Mouse (Mus musculus) CH12.LX (cell line): ENCODE measurements around the gene Hdac4.

Source experiments
- CHD2 ChIP-seq: IDR thresholded peaks from 2 replicates; pipeline ENCODE4 v1.6.1; 2011; ENCODE audit warnings: low read length, improper control_type of control experiment
- CTCF ChIP-seq, 2 experiments: IDR thresholded peaks in 1 of 2; conservative IDR thresholded peaks in 1 of 2; 2 replicates each; pipeline ENCODE4 v1.5.1; 2011 to 2012; ENCODE audit warnings: low read depth in 2 of 2, low read length in 2 of 2, improper control_type of control experiment in 1 of 2, inconsistent platforms in 1 of 2, mild to moderate bottlenecking in 1 of 2, moderate library complexity in 1 of 2
- GABPA ChIP-seq: IDR thresholded peaks from 2 replicates; pipeline ENCODE4 v1.6.1; 2012; ENCODE audit warnings: low read depth, low read length, improper control_type of control experiment, inconsistent platforms; ENCODE audit not compliant: insufficient replicate concordance
- HCFC1 ChIP-seq: IDR thresholded peaks from 2 replicates; pipeline ENCODE4 v1.6.1; 2012; ENCODE audit warnings: low read depth, mild to moderate bottlenecking, inconsistent platforms, low read length, improper control_type of control experiment
- MAFK ChIP-seq: IDR thresholded peaks from 2 replicates; pipeline ENCODE4 v1.6.1; 2011; ENCODE audit warnings: low read length, improper control_type of control experiment; ENCODE audit not compliant: insufficient replicate concordance
- MAZ ChIP-seq: IDR thresholded peaks from 2 replicates; pipeline ENCODE4 v1.6.1; 2012; ENCODE audit warnings: low read depth, mild to moderate bottlenecking, inconsistent platforms, low read length, improper control_type of control experiment, moderate library complexity
- MEF2A ChIP-seq: IDR thresholded peaks from 2 replicates; pipeline ENCODE4 v1.6.1; 2014; ENCODE audit warnings: low read depth, mild to moderate bottlenecking, inconsistent platforms, low read length, improper control_type of control experiment, borderline replicate concordance
- POLR2A ChIP-seq: IDR thresholded peaks from 2 replicates; pipeline ENCODE4 v1.6.1; 2011; ENCODE audit warnings: low read depth, mild to moderate bottlenecking, improper control_type of control experiment, low read length
- POLR2AphosphoS2 ChIP-seq: IDR thresholded peaks from 2 replicates; pipeline ENCODE4 v1.6.1; 2011; ENCODE audit warnings: low read depth, low read length, improper control_type of control experiment
- SIN3A ChIP-seq: IDR thresholded peaks from 2 replicates; pipeline ENCODE4 v1.6.1; 2012; ENCODE audit warnings: low read length, improper control_type of control experiment, inconsistent platforms
- SMC3 ChIP-seq: IDR thresholded peaks from 2 replicates; pipeline ENCODE4 v1.6.1; 2011; ENCODE audit warnings: low read depth, low read length, improper control_type of control experiment
- TBP ChIP-seq: conservative IDR thresholded peaks from 2 replicates; pipeline ENCODE4 v1.6.1; 2011; ENCODE audit warnings: low read depth, low read length, improper control_type of control experiment
- ZKSCAN1 ChIP-seq: IDR thresholded peaks from 2 replicates; pipeline ENCODE4 v1.6.1; 2012; ENCODE audit warnings: low read depth, inconsistent platforms, low read length, improper control_type of control experiment, borderline replicate concordance
- ZMIZ1 ChIP-seq: IDR thresholded peaks from 2 replicates; pipeline ENCODE4 v1.6.1; 2012; ENCODE audit warnings: low read depth, mild to moderate bottlenecking, inconsistent platforms, low read length, improper control_type of control experiment

GRCm38 (mm10) chr1:92045671-92046070 is 149.8 kb downstream of the Hdac4 start:
- TF ChIP-seq SMC3 (no peak), POLR2AphosphoS2 (no peak), GABPA (no peak), MAZ (no peak), CTCF (conservative IDR thresholded peaks at IDR 0.05 in 1 of 2, IDR thresholded peaks at IDR 0.05 in 1 of 2; ENCODE audit: low read depth in 2 of 2, low read length in 2 of 2) (no peak), ZKSCAN1 (no peak), TBP (no peak), POLR2A (no peak), MAFK (no peak), MEF2A (no peak), CHD2 (no peak), ZMIZ1 (no peak), HCFC1 (no peak), SIN3A (no peak)
